Mouse (Mus musculus): ENCODE measurements at regions not wholly inside any gene's neighbourhood (a gene's known extent, or its start where the extent isn't known, plus 50 kb on each side); places are given as distances from the start of the nearest gene placed in this dataset.

GRCm38 (mm10) chr8:90502879-90503278 lies 154.7 kb upstream of the Tox3 start:
- DNase-seq (ENCODE audit: low spot score) = no peak

GRCm38 (mm10) chr8:90499315-90499714 lies 151.2 kb upstream of the Tox3 start:
- DNase-seq (ENCODE audit: low spot score) = no peak

GRCm38 (mm10) chr8:90496658-90497163 lies 148.6 kb upstream of the Tox3 start:
- peak; percentile 23 for DNase-seq (ENCODE audit: low spot score)

- no peak for DNase-seq (ENCODE audit: low spot score)
Measured at GRCm38 (mm10) chr8:90495943-90496371, 147.8 kb upstream of the Tox3 start.

GRCm38 (mm10) chr8:90492521-90493225 lies 144.5 kb upstream of the Tox3 start:
- DNase-seq (ENCODE audit: low spot score) = no peak

GRCm38 (mm10) chr8:90491691-90492090 lies 143.5 kb upstream of the Tox3 start:
- no peak for DNase-seq (ENCODE audit: low spot score)

GRCm38 (mm10) chr8:90490734-90491441 lies 142.7 kb upstream of the Tox3 start:
- no peak for DNase-seq (ENCODE audit: low spot score)

- DNase-seq (ENCODE audit: low spot score) = no peak
Measured at GRCm38 (mm10) chr8:90486556-90486955, 138.4 kb upstream of the Tox3 start.

GRCm38 (mm10) chr8:90478149-90478548 lies 130.0 kb upstream of the Tox3 start:
- DNase-seq (ENCODE audit: low spot score) = no peak

GRCm38 (mm10) chr8:90474066-90474465 lies 125.9 kb upstream of the Tox3 start:
- DNase-seq (ENCODE audit: low spot score) = no peak

GRCm38 (mm10) chr8:90470826-90471225 lies 122.7 kb upstream of the Tox3 start:
- DNase-seq (ENCODE audit: low spot score) = no peak

GRCm38 (mm10) chr8:90463708-90464107 lies 115.6 kb upstream of the Tox3 start:
- DNase-seq (ENCODE audit: low spot score) = no peak

- DNase-seq (ENCODE audit: low spot score) = no peak
Measured at GRCm38 (mm10) chr8:90455321-90455720, 107.2 kb upstream of the Tox3 start.

GRCm38 (mm10) chr8:90454130-90454529 lies 106.0 kb upstream of the Tox3 start:
- no peak for DNase-seq (ENCODE audit: low spot score)

GRCm38 (mm10) chr8:90441058-90441851 lies 93.1 kb upstream of the Tox3 start:
- DNase-seq (ENCODE audit: low spot score) = no peak

- DNase-seq (ENCODE audit: low spot score) = no peak
Measured at GRCm38 (mm10) chr8:90414021-90414420, 65.9 kb upstream of the Tox3 start.
